Mouse (Mus musculus) inflammation-experienced regulatory T-cells, adult 6 months (primary cell): ENCODE results near the gene Ssu72. TPM values are rescaled to one million over a fixed set of nuclear protein-coding genes. Genes with fewer than 3 reads are reported as not detected.

Experiments used
- ATAC-seq: one replicate; pipeline ENCODE4 v1.8.0; 2017
- polyA plus RNA-seq, 3 experiments: library from polyadenylated mRNA; unstranded; fragments of 100-300 nt; shearing (Covaris generic); gene quantifications; one replicate each; pipeline ENCODE4 v1.2.1; 2017

The Ssu72 gene
- polyA plus RNA-seq, 3 experiments from 2014 or later: 145 to 170 (median 154) TPM

- ATAC-seq: no peak
These were observed 52.4 kb downstream of the Ssu72 start for GRCm38 (mm10) chr4:155757011-155757410.

- ATAC-seq: peak; percentile 51
These were observed 55.4 kb downstream of the Ssu72 start for GRCm38 (mm10) chr4:155759862-155760612.

- ATAC-seq: peak; percentile 93
These were observed 56.2 kb downstream of the Ssu72 start, which contains the start of gene Atad3a for GRCm38 (mm10) chr4:155760613-155761355. TSS of gene Atad3a (minus strand) at chr4:155761093.

GRCm38 (mm10) chr4:155761356-155762099 is 56.9 kb downstream of the Ssu72 start:
- ATAC-seq: no peak

GRCm38 (mm10) chr4:155762357-155762756 is 57.8 kb downstream of the Ssu72 start:
- ATAC-seq: no peak

- no peak for ATAC-seq
These were observed 64.9 kb downstream of the Ssu72 start for GRCm38 (mm10) chr4:155769496-155769879.

GRCm38 (mm10) chr4:155769880-155770512 is 65.4 kb downstream of the Ssu72 start:
- peak; percentile 62 for ATAC-seq

GRCm38 (mm10) chr4:155770626-155771025 is 66.0 kb downstream of the Ssu72 start:
- ATAC-seq: no peak

- no peak for ATAC-seq
These were observed 67.1 kb downstream of the Ssu72 start for GRCm38 (mm10) chr4:155771706-155772105.

GRCm38 (mm10) chr4:155772786-155773185 is 68.2 kb downstream of the Ssu72 start:
- ATAC-seq: no peak

GRCm38 (mm10) chr4:155773335-155774078 is 68.9 kb downstream of the Ssu72 start:
- no peak for ATAC-seq

GRCm38 (mm10) chr4:155774280-155774754 is 69.7 kb downstream of the Ssu72 start, which contains the start of gene Vwa1:
TSS of gene Vwa1 (minus strand) at chr4:155774698.
- peak; percentile 63 for ATAC-seq

- no peak for ATAC-seq
These were observed 70.6 kb downstream of the Ssu72 start for GRCm38 (mm10) chr4:155774971-155775740.

GRCm38 (mm10) chr4:155775855-155776254 is 71.3 kb downstream of the Ssu72 start:
- ATAC-seq: no peak

GRCm38 (mm10) chr4:155776704-155777335 is 72.2 kb downstream of the Ssu72 start:
- no peak for ATAC-seq

- ATAC-seq: no peak
These were observed 73.2 kb downstream of the Ssu72 start for GRCm38 (mm10) chr4:155777816-155778215.

- no peak for ATAC-seq
These were observed 74.9 kb downstream of the Ssu72 start for GRCm38 (mm10) chr4:155779498-155779897.

GRCm38 (mm10) chr4:155780895-155781294 is 76.3 kb downstream of the Ssu72 start:
- no peak for ATAC-seq
